Mouse (Mus musculus): Measurements from ENCODE around the gene Rsrc1.

- TF ChIP-seq CTCF (IDR thresholded peaks at IDR 0.05; ENCODE audit: low read depth) (no peak), EP300 (IDR thresholded peaks at IDR 0.05; ENCODE audit: low read depth) (no peak)
Measured at GRCm38 (mm10) chr3:67132521-67132920, 151.3 kb downstream of the Rsrc1 start.
